Mouse (Mus musculus): ENCODE results near the gene Tmco3. TPM values are rescaled to one million over a fixed set of nuclear protein-coding genes. Genes with fewer than 3 reads are reported as not detected.

Gene Tmco3
- polyA plus RNA-seq, 1 experiment from 2014 or later: 37.2 TPM

- H3K9ac ChIP-seq (ENCODE audit: low read length): no peak overlapping the region
- 27% methylated on average over 9 of the region's 9 CpGs for WGBS
- no peak for ATAC-seq (ENCODE audit: insufficient number of reproducible peaks, insufficient read depth, low FRiP score, low read depth)
- H3K4me1 ChIP-seq (ENCODE audit: control insufficient read depth in 2 of 2, insufficient read depth in 2 of 2, low read length in 2 of 2): peaks cover 0 to 5% of the 10 kb centered on the region in 2 experiments; a peak in 2 of 4 replicates
- H3K9me3 ChIP-seq (ENCODE audit: control insufficient read depth, low read length): no peaks in the 10 kb centered on the region
- H3K36me3 ChIP-seq (ENCODE audit: control insufficient read depth, insufficient read depth, low read length): peaks cover 59% of the 10 kb centered on the region
- no peak overlapping the region for H3K4me2 ChIP-seq (ENCODE audit: low read length)
- no peak overlapping the region for H3K4me3 ChIP-seq (ENCODE audit: control insufficient read depth in 1 of 2, insufficient read depth in 1 of 2, low read depth in 1 of 2, low read length in 2 of 2)
- no peaks in the 10 kb centered on the region for H3K27me3 ChIP-seq (ENCODE audit: control insufficient read depth, insufficient read depth, low read length)
- no peak overlapping the region for H3K27ac ChIP-seq (replicated peaks in 1 of 2; ENCODE audit: control insufficient read depth in 1 of 2, insufficient read depth in 1 of 2, low read depth in 2 of 2, low read length in 2 of 2)
These were observed 4.4 kb downstream of the Tmco3 start for GRCm38 (mm10) chr8:13292364-13292763.

DNA sequence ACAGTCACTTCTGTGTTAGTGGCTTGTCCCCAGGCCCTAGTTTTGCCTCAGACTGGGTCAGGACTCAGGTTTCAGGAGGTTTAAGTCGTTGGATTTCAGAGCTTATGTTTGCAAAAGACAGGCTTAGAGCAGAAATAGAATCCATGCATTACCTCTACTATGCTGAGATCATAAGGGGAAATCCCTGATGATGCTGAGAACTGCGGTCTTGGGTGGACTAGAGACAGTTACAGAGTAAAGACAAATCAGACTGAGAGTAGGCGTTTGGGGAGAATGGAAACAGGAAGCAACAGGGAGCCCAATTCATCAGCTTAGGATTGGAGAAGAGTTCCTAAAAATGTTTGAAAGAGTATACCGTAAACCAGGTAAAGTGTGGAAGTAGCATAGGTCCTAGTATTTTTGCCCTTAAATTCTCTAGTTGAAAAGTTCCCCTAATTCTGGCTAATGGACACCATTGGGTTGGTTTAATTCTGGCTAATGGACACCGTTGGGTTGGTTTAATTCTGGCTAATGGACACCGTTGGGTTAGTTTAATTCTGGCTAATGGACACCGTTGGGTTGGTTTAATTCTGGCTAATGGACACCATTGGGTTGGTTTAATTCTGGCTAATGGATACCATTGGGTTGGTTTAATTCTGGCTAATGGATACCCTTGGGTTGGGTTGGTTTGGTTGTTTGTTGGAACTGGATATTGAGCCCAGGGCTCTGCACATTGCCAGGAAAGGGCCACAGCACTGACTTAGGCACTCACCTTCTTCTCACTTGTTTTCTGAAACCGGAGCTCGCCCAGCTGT lies 5.9 kb downstream of the Tmco3 start:
- H3K36me3 ChIP-seq (ENCODE audit: control insufficient read depth, insufficient read depth, low read length): peaks cover 73% of the 10 kb centered on the region
- peaks cover 0 to 2% of the 10 kb centered on the region in 2 experiments; a peak in 2 of 4 replicates for H3K4me1 ChIP-seq (ENCODE audit: control insufficient read depth in 2 of 2, insufficient read depth in 2 of 2, low read length in 2 of 2)
- WGBS: 90% methylated on average over 9 of the region's 9 CpGs

DNA sequence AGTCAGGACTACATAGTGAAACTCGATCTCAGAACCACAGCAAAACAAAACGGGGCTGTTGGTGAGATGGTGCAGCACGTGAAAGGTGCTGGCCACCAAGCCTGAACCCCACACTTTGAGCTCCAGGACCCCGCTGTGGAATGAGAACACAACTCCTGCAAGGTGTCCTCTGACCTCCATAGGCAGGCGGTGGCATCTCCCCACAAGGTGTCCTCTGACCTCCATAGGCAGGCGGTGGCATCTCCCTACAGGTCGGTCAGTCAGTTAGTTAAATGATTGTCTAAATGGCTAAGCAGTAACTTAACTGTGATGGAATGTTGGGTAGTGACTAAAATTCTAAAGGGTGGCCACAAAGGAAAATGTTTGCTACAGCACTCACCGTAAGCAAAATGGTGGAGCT lies 11.6 kb downstream of the Tmco3 start:
- Histone ChIP-seq H3K36me3 (ENCODE audit: control insufficient read depth, insufficient read depth, low read length) (peaks cover 85% of the 10 kb centered on the region), H3K9ac (ENCODE audit: low read length) (no peak overlapping the region), H3K9me3 (ENCODE audit: control insufficient read depth, low read length) (no peaks in the 10 kb centered on the region; the same call in 1 of the 2 replicates), H3K4me2 (ENCODE audit: low read length) (no peak overlapping the region), H3K27ac (replicated peaks in 1 of 2; ENCODE audit: control insufficient read depth in 1 of 2, insufficient read depth in 1 of 2, low read depth in 2 of 2, low read length in 2 of 2) (no peak overlapping the region), H3K27me3 (ENCODE audit: control insufficient read depth, insufficient read depth, low read length) (no peaks in the 10 kb centered on the region), H3K4me1 (ENCODE audit: control insufficient read depth in 2 of 2, insufficient read depth in 2 of 2, low read length in 2 of 2) (no peaks in the 10 kb centered on the region), H3K4me3 (ENCODE audit: control insufficient read depth in 1 of 2, insufficient read depth in 1 of 2, low read depth in 1 of 2, low read length in 2 of 2) (no peak overlapping the region)
- ATAC-seq (ENCODE audit: insufficient number of reproducible peaks, insufficient read depth, low FRiP score, low read depth): no peak
- 95% methylated on average over 8 of the region's 8 CpGs for WGBS

More for the DNA sequence above, 5.9 kb downstream of the Tmco3 start:
- Histone ChIP-seq H3K4me2 (ENCODE audit: low read length) (no peak overlapping the region), H3K4me3 (ENCODE audit: control insufficient read depth in 1 of 2, insufficient read depth in 1 of 2, low read depth in 1 of 2, low read length in 2 of 2) (no peak overlapping the region), H3K9ac (ENCODE audit: low read length) (no peak overlapping the region), H3K27me3 (ENCODE audit: control insufficient read depth, insufficient read depth, low read length) (no peaks in the 10 kb centered on the region), H3K27ac (replicated peaks in 1 of 2; ENCODE audit: control insufficient read depth in 1 of 2, insufficient read depth in 1 of 2, low read depth in 2 of 2, low read length in 2 of 2) (no peak overlapping the region), H3K9me3 (ENCODE audit: control insufficient read depth, low read length) (no peaks in the 10 kb centered on the region)
- ATAC-seq (ENCODE audit: insufficient number of reproducible peaks, insufficient read depth, low FRiP score, low read depth): no peak

DNA sequence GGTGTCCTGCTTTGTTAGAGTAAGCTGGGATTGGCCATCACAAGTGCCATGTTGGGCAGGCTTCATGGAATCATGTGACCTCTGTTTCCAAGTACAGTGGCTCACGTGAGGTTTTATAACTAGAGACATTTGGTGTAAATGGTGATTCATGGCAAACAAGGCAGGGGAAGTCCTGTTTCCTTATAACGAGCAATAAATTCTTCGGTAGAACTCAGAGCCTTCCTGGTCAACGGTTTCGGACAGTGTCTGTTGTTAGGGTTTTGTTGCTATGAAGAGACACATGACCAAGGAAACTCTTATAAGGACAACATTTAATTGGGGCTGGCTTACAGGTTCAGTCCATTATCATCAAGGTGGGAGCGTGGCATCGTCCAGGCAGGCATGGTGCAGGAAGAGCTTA lies 13.0 kb downstream of the Tmco3 start:
- no peak overlapping the region for H3K9ac ChIP-seq (ENCODE audit: low read length)

DNA sequence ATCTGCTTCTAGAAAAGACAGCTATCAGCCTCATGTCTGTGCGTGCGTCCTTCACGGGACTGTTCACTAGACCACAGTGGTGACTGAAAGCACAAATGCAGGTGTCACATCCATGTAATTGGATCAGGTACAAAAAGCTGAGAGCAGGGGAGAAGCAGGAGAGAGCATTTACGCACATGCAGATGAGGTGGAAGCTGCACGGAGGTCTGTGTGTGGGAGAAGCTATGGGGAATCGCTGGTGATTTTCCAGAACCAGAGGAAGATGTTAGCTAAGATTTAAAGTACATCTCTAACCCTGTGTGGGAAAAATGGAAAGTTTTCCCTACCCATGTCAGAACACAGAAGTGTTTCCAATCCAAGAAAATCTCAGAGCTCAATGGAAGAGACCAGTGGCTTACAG lies 17.5 kb downstream of the Tmco3 start:
- no peak overlapping the region for H3K27ac ChIP-seq (replicated peaks in 1 of 2; ENCODE audit: control insufficient read depth in 1 of 2, insufficient read depth in 1 of 2, low read depth in 2 of 2, low read length in 2 of 2)
- H3K9me3 ChIP-seq (ENCODE audit: control insufficient read depth, low read length): no peaks in the 10 kb centered on the region
- no peaks in the 10 kb centered on the region for H3K4me1 ChIP-seq (ENCODE audit: control insufficient read depth in 2 of 2, insufficient read depth in 2 of 2, low read length in 2 of 2)
- ATAC-seq (ENCODE audit: insufficient number of reproducible peaks, insufficient read depth, low FRiP score, low read depth): no peak
- no peak overlapping the region for H3K4me3 ChIP-seq (ENCODE audit: control insufficient read depth in 1 of 2, insufficient read depth in 1 of 2, low read depth in 1 of 2, low read length in 2 of 2)
- no peak overlapping the region for H3K9ac ChIP-seq (ENCODE audit: low read length)
- peaks cover 69% of the 10 kb centered on the region for H3K36me3 ChIP-seq (ENCODE audit: control insufficient read depth, insufficient read depth, low read length)
- no peaks in the 10 kb centered on the region for H3K27me3 ChIP-seq (ENCODE audit: control insufficient read depth, insufficient read depth, low read length)
- H3K4me2 ChIP-seq (ENCODE audit: low read length): no peak overlapping the region
- WGBS: 92% methylated on average over 6 of the region's 6 CpGs

More for the DNA sequence above, 13.0 kb downstream of the Tmco3 start:
- no peak for ATAC-seq (ENCODE audit: insufficient number of reproducible peaks, insufficient read depth, low FRiP score, low read depth)
- 91% methylated on average over 7 of the region's 7 CpGs for WGBS
- no peaks in the 10 kb centered on the region for H3K27me3 ChIP-seq (ENCODE audit: control insufficient read depth, insufficient read depth, low read length)
- H3K36me3 ChIP-seq (ENCODE audit: control insufficient read depth, insufficient read depth, low read length): peaks cover 85% of the 10 kb centered on the region
- H3K4me3 ChIP-seq (ENCODE audit: control insufficient read depth in 1 of 2, insufficient read depth in 1 of 2, low read depth in 1 of 2, low read length in 2 of 2): no peak overlapping the region
- H3K9me3 ChIP-seq (ENCODE audit: control insufficient read depth, low read length): no peaks in the 10 kb centered on the region; the same call in 1 of the 2 replicates
- H3K4me1 ChIP-seq (ENCODE audit: control insufficient read depth in 2 of 2, insufficient read depth in 2 of 2, low read length in 2 of 2): no peaks in the 10 kb centered on the region
- no peak overlapping the region for H3K4me2 ChIP-seq (ENCODE audit: low read length)
- no peak overlapping the region for H3K27ac ChIP-seq (replicated peaks in 1 of 2; ENCODE audit: control insufficient read depth in 1 of 2, insufficient read depth in 1 of 2, low read depth in 2 of 2, low read length in 2 of 2)

DNA sequence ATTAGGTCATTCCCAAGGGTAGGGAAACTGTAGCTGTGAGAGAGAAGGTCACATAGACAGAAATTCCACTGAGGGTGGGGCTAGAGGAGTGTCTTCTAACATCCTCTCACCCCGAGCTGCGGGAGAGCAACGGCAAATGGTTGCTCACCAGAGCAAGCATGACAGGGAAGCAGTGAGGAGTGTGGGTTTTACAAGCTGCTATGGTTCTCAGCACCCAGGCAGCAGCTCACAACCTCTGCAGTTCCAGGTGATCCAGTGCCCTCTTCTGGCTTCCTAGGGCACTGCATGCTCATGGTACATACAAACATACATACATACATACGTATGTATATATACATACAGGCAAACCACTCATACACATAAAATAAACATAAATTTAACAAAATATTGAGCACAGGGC lies 17.9 kb downstream of the Tmco3 start:
- no peaks in the 10 kb centered on the region for H3K4me1 ChIP-seq (ENCODE audit: control insufficient read depth in 2 of 2, insufficient read depth in 2 of 2, low read length in 2 of 2)
- H3K9me3 ChIP-seq (ENCODE audit: control insufficient read depth, low read length): no peaks in the 10 kb centered on the region
- H3K4me2 ChIP-seq (ENCODE audit: low read length): no peak overlapping the region
- H3K27ac ChIP-seq (replicated peaks in 1 of 2; ENCODE audit: control insufficient read depth in 1 of 2, insufficient read depth in 1 of 2, low read depth in 2 of 2, low read length in 2 of 2): no peak overlapping the region
- no peaks in the 10 kb centered on the region for H3K27me3 ChIP-seq (ENCODE audit: control insufficient read depth, insufficient read depth, low read length)
- no peak for ATAC-seq (ENCODE audit: insufficient number of reproducible peaks, insufficient read depth, low FRiP score, low read depth)
- no peak overlapping the region for H3K9ac ChIP-seq (ENCODE audit: low read length)
- H3K36me3 ChIP-seq (ENCODE audit: control insufficient read depth, insufficient read depth, low read length): peaks cover 69% of the 10 kb centered on the region
- H3K4me3 ChIP-seq (ENCODE audit: control insufficient read depth in 1 of 2, insufficient read depth in 1 of 2, low read depth in 1 of 2, low read length in 2 of 2): no peak overlapping the region
- WGBS: 94% methylated on average over 4 of the region's 4 CpGs

DNA sequence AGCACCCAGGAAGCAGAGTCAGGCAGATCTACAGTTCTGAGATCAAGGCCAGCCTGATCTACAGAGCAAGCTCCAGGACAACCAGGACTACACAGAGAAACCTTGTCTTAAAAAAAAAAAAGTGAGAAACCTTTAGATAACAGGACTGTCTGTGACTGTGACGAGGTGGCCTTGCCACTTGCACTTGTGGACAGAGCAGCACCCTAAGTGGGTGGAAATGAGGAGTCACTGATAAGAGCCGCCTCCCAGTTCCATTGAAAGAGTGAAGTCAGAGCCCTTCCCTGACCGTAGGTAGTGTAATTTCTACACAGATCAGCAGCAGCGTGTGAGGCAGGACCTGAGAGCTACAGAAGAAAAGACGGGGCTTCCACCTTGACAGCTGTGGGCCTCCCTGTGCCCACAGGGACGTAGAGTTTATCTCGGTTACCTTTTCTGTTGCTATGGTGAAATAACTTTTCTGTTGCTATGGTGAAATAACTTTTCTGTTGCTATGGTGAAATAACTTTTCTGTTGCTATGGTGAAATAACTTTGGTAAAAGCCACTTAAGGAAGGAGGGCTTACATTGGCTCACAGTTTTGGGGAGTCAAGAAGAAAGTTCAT lies 18.4 kb downstream of the Tmco3 start:
- no peak for ATAC-seq (ENCODE audit: insufficient number of reproducible peaks, insufficient read depth, low FRiP score, low read depth)
- no peaks in the 10 kb centered on the region for H3K27me3 ChIP-seq (ENCODE audit: control insufficient read depth, insufficient read depth, low read length)
- no peak overlapping the region for H3K27ac ChIP-seq (replicated peaks in 1 of 2; ENCODE audit: control insufficient read depth in 1 of 2, insufficient read depth in 1 of 2, low read depth in 2 of 2, low read length in 2 of 2)
- no peaks in the 10 kb centered on the region for H3K4me1 ChIP-seq (ENCODE audit: control insufficient read depth in 2 of 2, insufficient read depth in 2 of 2, low read length in 2 of 2)
- H3K9ac ChIP-seq (ENCODE audit: low read length): no peak overlapping the region
- 57% methylated on average over 7 of the region's 7 CpGs for WGBS
- H3K9me3 ChIP-seq (ENCODE audit: control insufficient read depth, low read length): no peaks in the 10 kb centered on the region
- no peak overlapping the region for H3K4me2 ChIP-seq (ENCODE audit: low read length)
- no peak overlapping the region for H3K4me3 ChIP-seq (ENCODE audit: control insufficient read depth in 1 of 2, insufficient read depth in 1 of 2, low read depth in 1 of 2, low read length in 2 of 2)
- peaks cover 69% of the 10 kb centered on the region for H3K36me3 ChIP-seq (ENCODE audit: control insufficient read depth, insufficient read depth, low read length)
